Mouse (Mus musculus) MEL-GATA-1-ER (cell line): Measurements from ENCODE around the gene Emilin3.
"Not testable (repeated sequence)": the region's sequence is repeated elsewhere in the genome, so short reads cannot be mapped to it uniquely, and the experiment has no call there.

Source experiments
- DNase-seq: peaks from one replicate; pipeline ENCODE4 v3.0.0-alpha.2; 2012; ENCODE audit warnings: low read depth; ENCODE audit errors: extremely low read depth

The Emilin3 gene

DNA sequence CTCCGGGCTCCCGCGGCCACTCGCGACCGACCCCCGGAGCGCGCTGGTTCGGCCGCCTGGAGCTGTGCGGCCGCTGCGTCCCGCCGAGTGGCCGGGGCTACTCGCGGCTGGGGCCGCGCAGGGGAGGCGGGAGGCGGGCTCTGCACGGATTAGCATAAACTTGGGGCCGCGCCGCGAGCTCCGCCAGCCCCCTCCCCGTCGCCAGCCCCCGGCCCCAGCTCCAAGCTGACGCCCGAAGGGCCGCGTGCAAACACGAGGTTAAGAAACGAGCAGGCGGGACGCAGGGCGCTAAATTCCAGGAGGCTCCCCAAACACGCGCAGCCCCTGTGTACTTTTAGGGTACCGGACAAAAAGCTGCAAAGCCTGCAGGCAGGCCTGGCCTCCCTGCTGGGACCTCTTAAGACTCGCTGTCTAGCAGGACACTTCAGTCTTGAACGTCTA, at the start of gene Emilin3:
Emilin3 (minus strand) TSS at position 98 of the 441 bp plus-strand sequence.
- DNase-seq: no peak

GRCm38 (mm10) chr2:160960956-160961646, 49.0 kb upstream of the Emilin3 start:
- DNase-seq: peak; percentile 27

DNA sequence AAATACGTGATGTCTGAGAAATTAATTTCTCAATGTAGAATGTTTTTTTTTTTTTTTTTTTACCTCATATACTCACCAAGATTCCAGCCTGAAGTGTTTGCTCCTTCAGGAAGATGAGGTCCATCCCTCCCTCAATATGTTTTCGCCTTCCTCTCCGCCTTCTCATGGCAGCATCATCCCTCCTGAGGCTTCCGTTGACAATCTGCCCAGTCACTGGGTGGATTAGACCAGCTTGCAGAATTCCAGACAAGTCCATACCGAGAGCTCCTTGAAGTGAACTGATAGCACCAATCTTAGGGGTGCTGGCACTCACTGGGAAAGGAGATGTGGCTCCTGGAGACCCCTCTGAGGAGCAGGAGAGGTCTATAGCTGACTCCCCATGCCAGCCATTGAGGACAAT, 47.8 kb upstream of the Emilin3 start:
- no peak for DNase-seq

DNA sequence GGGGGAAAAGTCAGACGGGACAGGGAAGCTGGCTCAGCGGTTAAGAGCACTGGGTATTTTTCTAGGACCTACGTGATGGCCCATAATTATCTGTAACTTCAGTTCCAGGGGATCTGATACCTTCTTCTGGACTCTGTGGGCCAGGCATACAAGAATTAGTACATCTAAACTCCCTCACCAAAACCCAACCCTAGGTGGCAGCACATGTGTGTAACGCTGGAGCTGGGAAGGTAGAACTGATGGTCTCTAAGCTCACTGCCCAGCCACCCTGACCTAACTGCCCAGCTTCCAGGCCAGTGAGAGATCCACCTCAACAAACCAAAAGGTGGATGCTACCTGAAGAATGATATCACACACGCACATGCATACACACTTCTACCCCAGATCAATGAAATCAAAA, 46.6 kb upstream of the Emilin3 start:
- DNase-seq: no peak

DNA sequence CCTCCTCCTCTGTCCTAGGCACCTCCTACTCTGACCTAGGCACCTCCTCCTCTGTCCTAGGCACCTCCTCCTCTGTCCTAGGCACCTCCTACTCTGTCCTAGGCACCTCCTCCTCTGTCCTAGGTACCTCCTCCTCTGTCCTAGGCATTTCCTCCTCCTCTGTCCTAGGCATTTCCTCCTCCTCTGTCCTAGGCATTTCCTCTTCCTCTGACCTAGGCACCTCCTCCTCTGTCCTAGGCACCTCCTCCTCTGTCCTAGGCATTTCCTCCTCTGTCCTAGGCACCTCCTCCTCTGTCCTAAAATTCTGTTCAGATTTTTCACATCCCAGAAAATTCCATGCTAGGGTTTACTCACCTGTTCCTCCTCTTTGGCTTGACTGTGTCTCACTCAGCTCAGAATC, 45.7 kb upstream of the Emilin3 start:
- DNase-seq: not testable (repeated sequence)

- not testable (repeated sequence) for DNase-seq
Measured at GRCm38 (mm10) chr2:160957307-160957706, 45.2 kb upstream of the Emilin3 start.

GRCm38 (mm10) chr2:160955331-160955730, 43.2 kb upstream of the Emilin3 start:
- no peak for DNase-seq

- DNase-seq: no peak
Measured at GRCm38 (mm10) chr2:160954541-160954940, 42.4 kb upstream of the Emilin3 start.

DNA sequence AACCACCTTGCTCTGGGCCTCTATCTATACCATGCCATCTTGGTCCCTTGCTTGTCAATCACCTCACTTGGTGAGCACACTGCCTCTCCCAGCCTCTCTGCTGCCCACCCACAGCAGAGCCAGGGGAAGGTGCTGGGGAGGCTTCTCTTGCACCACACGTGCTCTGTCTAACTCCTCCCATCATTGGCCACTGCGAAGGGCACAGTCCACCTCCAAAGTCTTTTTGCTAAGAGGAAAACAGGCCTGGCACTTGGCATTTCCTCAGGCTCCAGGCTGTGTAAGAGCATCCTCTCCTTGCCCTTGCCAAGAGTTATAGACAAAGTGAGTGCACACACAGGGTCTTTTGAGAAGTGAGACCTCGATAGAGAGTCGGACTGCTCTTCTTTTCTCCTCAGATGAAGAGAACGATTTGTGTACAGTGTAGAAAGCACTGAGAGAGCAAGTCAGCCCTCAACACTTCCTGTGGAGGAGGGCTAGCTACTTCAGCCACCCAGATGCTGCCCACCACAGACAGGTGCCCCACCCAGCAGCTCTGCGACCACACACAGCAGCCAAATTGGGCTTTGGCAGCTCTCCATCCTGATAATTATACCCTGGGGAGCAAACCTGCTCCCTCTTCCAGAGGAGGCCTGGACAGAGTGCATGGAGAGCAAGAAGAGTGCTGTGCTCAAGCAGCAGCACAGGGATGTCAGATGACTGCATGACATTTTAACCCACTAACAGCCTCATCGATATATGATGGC, 41.2 kb upstream of the Emilin3 start:
- no peak for DNase-seq

GRCm38 (mm10) chr2:160951595-160951994, 39.5 kb upstream of the Emilin3 start:
- DNase-seq: no peak

- DNase-seq: no peak
Measured at GRCm38 (mm10) chr2:160942443-160942842, 30.3 kb upstream of the Emilin3 start.

DNA sequence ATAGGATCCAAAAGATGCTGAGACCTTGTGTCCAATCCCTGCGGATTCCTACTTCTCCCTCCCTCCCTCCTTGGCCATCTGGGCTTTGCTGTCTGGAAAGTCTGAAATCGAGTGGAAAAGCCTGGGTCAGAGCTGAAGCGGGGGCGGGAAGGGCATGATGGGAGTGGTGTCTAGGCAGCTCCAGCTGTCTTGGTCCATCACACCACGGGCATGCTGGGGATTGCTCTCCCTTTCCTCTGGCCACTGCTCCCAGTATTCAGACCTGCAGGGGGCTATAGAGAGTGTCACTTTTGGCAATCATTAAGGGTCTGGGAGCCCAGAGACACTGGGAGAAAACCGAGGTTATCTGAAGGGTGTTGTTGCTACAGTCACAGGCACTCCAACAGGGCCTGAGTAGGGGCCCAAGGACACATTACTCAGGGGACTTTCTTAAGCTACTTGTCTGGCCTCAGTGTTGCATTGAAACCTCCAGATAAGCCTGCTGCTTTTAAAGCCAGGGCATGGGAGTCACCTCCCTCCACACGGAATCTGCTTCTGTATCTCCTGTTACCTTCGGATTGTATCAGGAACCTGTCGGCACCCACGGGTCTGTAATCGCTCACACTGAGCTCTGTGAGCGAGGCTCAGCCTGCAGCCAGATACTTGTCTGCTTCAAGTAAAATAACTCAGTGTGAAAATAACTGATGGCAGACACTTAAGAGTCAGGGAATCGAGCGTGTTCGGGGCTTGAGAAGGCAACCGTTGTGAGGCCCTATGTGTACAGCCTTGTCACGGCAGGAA, 29.0 kb upstream of the Emilin3 start:
- no peak for DNase-seq

DNA sequence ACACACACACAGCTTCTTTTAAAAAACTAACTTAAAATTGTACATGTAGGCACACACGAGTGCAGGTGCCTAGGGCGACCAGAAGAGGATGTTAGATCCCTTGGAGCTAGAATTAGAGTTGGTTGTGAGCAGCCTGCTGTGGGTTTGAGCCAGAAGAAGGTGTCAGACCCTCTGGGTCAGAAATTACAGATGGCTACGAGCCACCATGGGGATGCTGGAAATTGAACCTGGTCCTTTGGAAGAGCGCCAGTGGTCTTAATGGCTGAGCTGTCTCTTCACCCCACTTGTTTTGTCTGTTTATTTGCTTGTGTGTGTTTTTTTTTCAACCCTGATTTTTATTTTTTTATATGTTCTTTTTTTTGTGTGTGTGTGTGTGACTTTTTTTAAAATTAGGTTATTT, 22.3 kb upstream of the Emilin3 start:
- DNase-seq: no peak

DNA sequence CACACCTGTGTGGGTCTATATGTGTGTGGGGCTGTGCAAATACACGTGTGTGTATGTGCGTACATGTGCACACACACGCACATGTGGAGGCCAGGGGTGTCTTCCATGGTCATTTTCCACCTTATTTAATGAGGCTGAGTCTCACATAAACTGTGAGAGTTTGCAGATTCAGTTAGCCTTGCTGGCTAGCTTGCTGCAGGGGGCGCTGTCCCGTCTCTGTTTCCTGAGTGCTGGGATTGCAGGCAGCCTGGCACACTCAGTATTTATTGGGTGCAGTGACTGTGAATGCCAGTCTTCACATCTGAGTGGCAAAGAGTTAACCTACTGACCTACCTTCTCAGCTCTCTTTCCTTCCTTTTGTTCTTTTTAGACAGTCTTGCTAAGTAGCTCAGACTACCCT, 21.8 kb upstream of the Emilin3 start:
- DNase-seq: no peak

GRCm38 (mm10) chr2:160932981-160933380, 20.9 kb upstream of the Emilin3 start:
- no peak for DNase-seq

- DNase-seq: no peak
Measured at GRCm38 (mm10) chr2:160932325-160932724, 20.2 kb upstream of the Emilin3 start.

GRCm38 (mm10) chr2:160931378-160931777, 19.2 kb upstream of the Emilin3 start:
- no peak for DNase-seq

DNA sequence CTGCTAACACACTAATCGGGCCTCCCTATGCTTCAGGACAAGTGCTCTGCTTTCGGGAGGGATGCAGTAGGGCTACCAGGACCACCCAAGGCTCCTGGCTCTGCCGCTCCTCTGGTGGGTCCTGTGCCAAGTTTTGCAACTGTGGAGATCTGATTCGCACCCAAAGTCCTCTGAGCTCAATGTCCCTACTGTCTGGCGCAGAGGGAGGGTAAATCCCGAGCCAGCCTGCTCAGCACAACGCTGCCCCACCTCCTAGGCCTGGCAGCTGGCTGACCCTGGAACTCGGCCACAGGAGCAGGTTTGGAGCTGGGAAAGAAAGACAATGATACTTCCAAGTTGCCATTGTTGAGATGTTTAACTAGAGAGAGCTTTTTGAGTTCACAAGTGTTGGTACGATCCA, 13.1 kb upstream of the Emilin3 start:
- DNase-seq: no peak

DNA sequence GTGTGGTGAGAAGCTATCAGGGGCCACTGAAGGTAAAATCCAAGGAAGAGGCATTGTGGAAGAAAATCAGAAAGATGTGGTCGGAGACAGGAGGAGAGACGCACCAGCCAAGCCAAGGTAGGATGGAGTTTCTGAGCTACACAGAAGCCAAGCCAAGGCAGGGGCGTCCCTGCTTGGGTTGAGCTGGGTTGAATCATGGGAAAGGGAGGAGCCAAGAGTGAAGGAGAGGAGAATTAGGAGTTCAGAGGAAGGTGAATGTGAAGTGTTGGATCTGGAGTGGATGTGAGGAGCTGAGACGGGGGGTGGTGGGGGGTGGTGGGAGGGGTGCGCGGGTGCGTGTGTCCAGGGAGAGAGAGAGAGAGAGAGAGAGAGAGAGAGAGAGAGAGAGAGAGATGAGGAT, 9.2 kb upstream of the Emilin3 start:
- DNase-seq: no peak

DNA sequence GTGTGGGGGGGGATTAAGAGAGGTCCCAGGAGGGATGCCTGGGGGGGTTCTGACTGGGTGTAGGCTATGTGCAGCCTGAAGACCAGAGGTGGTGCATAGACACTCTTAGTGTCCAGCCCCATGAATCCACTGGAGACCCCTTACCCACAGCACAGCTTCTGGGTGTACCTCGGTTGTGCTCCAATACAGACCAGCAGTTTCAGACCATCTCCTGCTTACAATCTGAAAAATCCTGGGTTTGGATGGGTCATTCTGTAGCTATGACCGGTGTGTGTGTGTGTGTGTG, 6.7 kb upstream of the Emilin3 start:
- no peak for DNase-seq

GRCm38 (mm10) chr2:160918154-160918929, 6.2 kb upstream of the Emilin3 start:
- no peak for DNase-seq

GRCm38 (mm10) chr2:160917313-160917712, 5.2 kb upstream of the Emilin3 start:
- no peak for DNase-seq
